Mouse (Mus musculus) thymus, postnatal 25 days (tissue): ENCODE data around the gene Add2.
"Not testable (repeated sequence)": the region's sequence is repeated elsewhere in the genome, so short reads cannot be mapped to it uniquely, and the experiment has no call there.

ENCODE experiments used
- DNase-seq: peaks from one replicate; pipeline ENCODE4 v3.0.0; 2022

The Add2 gene

GRCm38 (mm10) chr6:86028601-86029322, at the start of gene Add2:
Gene Add2, plus strand, starts transcription at chr6:86028681.
- DNase-seq = no peak

GRCm38 (mm10) chr6:85978736-85979135, 49.7 kb upstream of the Add2 start:
- not testable (repeated sequence) for DNase-seq

- no peak for DNase-seq
Observed at GRCm38 (mm10) chr6:85984351-85984750, 44.1 kb upstream of the Add2 start.

- not testable (repeated sequence) for DNase-seq
Observed at GRCm38 (mm10) chr6:85989570-85989969, 38.9 kb upstream of the Add2 start.

- not testable (repeated sequence) for DNase-seq
Observed at GRCm38 (mm10) chr6:85990774-85991173, 37.7 kb upstream of the Add2 start.

- peak; percentile 28 for DNase-seq
Observed at GRCm38 (mm10) chr6:86003405-86003925, 25.0 kb upstream of the Add2 start.

- DNase-seq = peak; percentile 75
Observed at GRCm38 (mm10) chr6:86004271-86005148, 24.0 kb upstream of the Add2 start.

GRCm38 (mm10) chr6:86009980-86010379, 18.5 kb upstream of the Add2 start:
- DNase-seq = peak; percentile 52

GRCm38 (mm10) chr6:86014812-86015211, 13.7 kb upstream of the Add2 start:
- peak; percentile 5 for DNase-seq

GRCm38 (mm10) chr6:86015871-86016270, 12.6 kb upstream of the Add2 start, which contains the start of gene Figla:
Gene Figla, plus strand, starts transcription at chr6:86016171.
- no peak for DNase-seq

GRCm38 (mm10) chr6:86016793-86017350, 11.6 kb upstream of the Add2 start:
- DNase-seq = no peak

- DNase-seq = no peak
Observed at GRCm38 (mm10) chr6:86019415-86020237, 8.9 kb upstream of the Add2 start.

- DNase-seq = peak; percentile 44
Observed at GRCm38 (mm10) chr6:86020948-86021347, 7.5 kb upstream of the Add2 start.

- no peak for DNase-seq
Observed at GRCm38 (mm10) chr6:86026632-86027292, 1.7 kb upstream of the Add2 start.

- no peak for DNase-seq
Observed at GRCm38 (mm10) chr6:86028150-86028549, 331 bp upstream of the Add2 start.

GRCm38 (mm10) chr6:86029323-86029713, 837 bp downstream of the Add2 start:
- DNase-seq = no peak

- no peak for DNase-seq
Observed at GRCm38 (mm10) chr6:86031527-86031926, 3.0 kb downstream of the Add2 start.

- no peak for DNase-seq
Observed at GRCm38 (mm10) chr6:86033635-86034034, 5.2 kb downstream of the Add2 start.

- DNase-seq = no peak
Observed at GRCm38 (mm10) chr6:86038901-86039300, 10.4 kb downstream of the Add2 start.

GRCm38 (mm10) chr6:86040140-86040539, 11.7 kb downstream of the Add2 start:
- DNase-seq = no peak

- DNase-seq = no peak
Observed at GRCm38 (mm10) chr6:86047510-86047909, 19.0 kb downstream of the Add2 start.

- no peak for DNase-seq
Observed at GRCm38 (mm10) chr6:86048509-86048908, 20.0 kb downstream of the Add2 start.
